Mouse (Mus musculus) adrenal gland, adult 8-10 months (tissue): ENCODE results near the gene Fignl1. TPM values are rescaled to one million over a fixed set of nuclear protein-coding genes. Genes with fewer than 3 reads are reported as not detected.
A peak's percentile ranks its signal among the peaks of the same experiment; 100 is the strongest.

Experiments
- DNase-seq: peaks from one replicate; pipeline ENCODE4 v3.0.0; 2022
- total RNA-seq, 4 experiments: library from RNA; stranded (reverse); gene quantifications; 2 replicates each; pipeline ENCODE4 v1.2.4; 2022

The Fignl1 gene
- 1 to 10 TPM; 1.3 to 2.8 (median 2.1) TPM for total RNA-seq

GRCm38 (mm10) chr11:11808820-11809403, at the start of gene Fignl1:
Gene Fignl1 (minus strand): TSS chr11:11808962.
- peak; percentile 93 for DNase-seq

GRCm38 (mm10) chr11:11856959-11857358, 48.2 kb upstream of the Fignl1 start:
- DNase-seq, result no peak

GRCm38 (mm10) chr11:11855685-11856131, 46.9 kb upstream of the Fignl1 start:
- DNase-seq, result no peak

- DNase-seq, result no peak
Measured at GRCm38 (mm10) chr11:11855061-11855672, 46.4 kb upstream of the Fignl1 start.

- no peak for DNase-seq
Measured at GRCm38 (mm10) chr11:11853731-11854461, 45.1 kb upstream of the Fignl1 start.

GRCm38 (mm10) chr11:11851957-11852505, 43.3 kb upstream of the Fignl1 start:
- no peak for DNase-seq

- DNase-seq, result no peak
Measured at GRCm38 (mm10) chr11:11850476-11851267, 41.9 kb upstream of the Fignl1 start.

GRCm38 (mm10) chr11:11849513-11850311, 41.0 kb upstream of the Fignl1 start:
- no peak for DNase-seq

GRCm38 (mm10) chr11:11848467-11848866, 39.7 kb upstream of the Fignl1 start:
- DNase-seq, result no peak

- DNase-seq, result no peak
Measured at GRCm38 (mm10) chr11:11845044-11845443, 36.3 kb upstream of the Fignl1 start.

- DNase-seq, result peak; percentile 93
Measured at GRCm38 (mm10) chr11:11844367-11844971, 35.7 kb upstream of the Fignl1 start.

- no peak for DNase-seq
Measured at GRCm38 (mm10) chr11:11841590-11841989, 32.8 kb upstream of the Fignl1 start.

- no peak for DNase-seq
Measured at GRCm38 (mm10) chr11:11840746-11841145, 32.0 kb upstream of the Fignl1 start.

GRCm38 (mm10) chr11:11839874-11840273, 31.1 kb upstream of the Fignl1 start:
- no peak for DNase-seq

- DNase-seq, result no peak
Measured at GRCm38 (mm10) chr11:11837384-11837783, 28.6 kb upstream of the Fignl1 start.

- DNase-seq, result no peak
Measured at GRCm38 (mm10) chr11:11836713-11837370, 28.1 kb upstream of the Fignl1 start.

GRCm38 (mm10) chr11:11836262-11836661, 27.5 kb upstream of the Fignl1 start:
- no peak for DNase-seq

- DNase-seq, result no peak
Measured at GRCm38 (mm10) chr11:11835791-11836190, 27.0 kb upstream of the Fignl1 start.

GRCm38 (mm10) chr11:11835361-11835760, 26.6 kb upstream of the Fignl1 start:
- no peak for DNase-seq

- no peak for DNase-seq
Measured at GRCm38 (mm10) chr11:11833100-11833499, 24.3 kb upstream of the Fignl1 start.

- no peak for DNase-seq
Measured at GRCm38 (mm10) chr11:11832755-11833084, 24.0 kb upstream of the Fignl1 start.
